Mouse (Mus musculus): ENCODE measurements around the gene Ltbp3. TPM values are rescaled to one million over a fixed set of nuclear protein-coding genes. Genes with fewer than 3 reads are reported as not detected.

Gene Ltbp3
- 10 to 100 TPM; 45.7 to 49.6 TPM for total RNA-seq (2021)
- long read RNA-seq, experiment 1, partial matches to known transcripts = 5 of 7 reads
- long read RNA-seq, experiment 1, other reads (novel, unspliced or antisense) = 2 of 7 reads
- long read RNA-seq, experiment 2, partial matches to known transcripts = 6 of 11 reads
- long read RNA-seq, experiment 2, other reads (novel, unspliced or antisense) = 4 of 11 reads

DNA sequence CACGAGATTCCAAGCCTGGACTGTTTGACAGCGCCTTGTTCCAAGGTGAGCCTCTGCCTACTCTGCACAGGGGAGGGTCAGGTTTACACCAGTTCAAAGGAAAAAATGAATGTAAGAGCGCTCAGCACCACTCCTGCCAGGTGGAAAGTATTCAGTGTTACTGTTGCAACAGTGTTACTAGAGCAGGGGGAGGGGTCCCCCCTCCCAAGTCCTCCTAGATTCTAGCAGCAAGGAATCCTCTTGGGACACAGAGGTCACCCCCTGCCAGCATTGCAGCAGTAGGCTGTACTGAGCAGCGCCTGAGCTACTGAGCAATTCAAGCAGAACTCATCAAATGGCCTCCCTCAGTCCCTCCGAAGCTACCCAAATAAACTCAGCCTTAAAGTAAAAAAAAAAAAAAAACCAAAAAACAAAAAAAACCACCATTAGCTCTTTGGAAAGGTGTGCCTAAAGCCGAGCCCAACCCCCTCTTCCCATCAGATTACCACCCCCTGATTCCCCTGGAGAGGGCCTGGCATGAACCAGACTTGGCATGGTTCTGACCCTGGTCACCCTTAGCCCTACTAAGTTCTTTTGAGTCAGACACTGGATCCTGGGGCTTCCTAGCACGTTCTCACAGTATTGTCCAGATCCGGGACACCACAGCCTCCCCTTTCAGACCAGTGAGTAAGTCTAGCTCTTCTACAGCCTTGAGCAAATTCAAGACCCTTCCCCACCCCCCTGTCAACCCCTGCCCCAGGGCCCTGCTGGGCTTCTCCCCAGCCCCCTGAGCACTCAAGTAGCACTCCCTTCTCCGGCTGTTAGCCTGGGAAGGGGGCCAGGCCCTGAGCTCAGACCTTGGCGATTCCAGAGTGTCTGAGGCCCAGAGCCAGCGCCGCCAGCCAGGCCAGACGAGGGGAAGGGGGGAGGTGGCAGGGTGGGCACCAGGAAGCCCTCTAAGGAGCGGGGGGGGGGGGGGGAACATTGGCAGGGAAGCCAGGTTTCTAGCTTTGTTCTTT lies at the start of gene Ltbp3:
Gene Ltbp3 (plus strand): TSS at position 585 of the 998 bp plus-strand sequence.
- peak; percentile 83 for DNase-seq

DNA sequence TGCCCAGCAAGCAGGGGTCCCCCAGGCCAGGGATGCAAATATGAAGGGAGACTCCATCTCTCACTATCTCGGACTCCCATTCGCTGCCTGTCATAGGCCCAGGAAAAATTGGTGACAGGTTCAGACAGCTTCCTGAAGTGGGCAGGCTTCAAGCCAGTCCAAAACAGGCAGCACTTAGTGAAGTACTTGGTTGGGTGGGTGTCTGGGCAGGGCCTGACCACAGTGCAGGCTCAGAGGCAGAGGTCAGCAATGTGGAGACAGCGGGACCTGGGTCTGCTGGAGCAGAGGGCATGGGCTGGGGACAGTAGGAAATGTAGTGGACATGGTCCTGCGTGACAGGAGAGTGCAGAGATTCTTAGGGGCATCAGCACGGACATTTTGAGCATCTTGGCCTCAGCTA lies 49.1 kb upstream of the Ltbp3 start:
- DNase-seq = no peak

DNA sequence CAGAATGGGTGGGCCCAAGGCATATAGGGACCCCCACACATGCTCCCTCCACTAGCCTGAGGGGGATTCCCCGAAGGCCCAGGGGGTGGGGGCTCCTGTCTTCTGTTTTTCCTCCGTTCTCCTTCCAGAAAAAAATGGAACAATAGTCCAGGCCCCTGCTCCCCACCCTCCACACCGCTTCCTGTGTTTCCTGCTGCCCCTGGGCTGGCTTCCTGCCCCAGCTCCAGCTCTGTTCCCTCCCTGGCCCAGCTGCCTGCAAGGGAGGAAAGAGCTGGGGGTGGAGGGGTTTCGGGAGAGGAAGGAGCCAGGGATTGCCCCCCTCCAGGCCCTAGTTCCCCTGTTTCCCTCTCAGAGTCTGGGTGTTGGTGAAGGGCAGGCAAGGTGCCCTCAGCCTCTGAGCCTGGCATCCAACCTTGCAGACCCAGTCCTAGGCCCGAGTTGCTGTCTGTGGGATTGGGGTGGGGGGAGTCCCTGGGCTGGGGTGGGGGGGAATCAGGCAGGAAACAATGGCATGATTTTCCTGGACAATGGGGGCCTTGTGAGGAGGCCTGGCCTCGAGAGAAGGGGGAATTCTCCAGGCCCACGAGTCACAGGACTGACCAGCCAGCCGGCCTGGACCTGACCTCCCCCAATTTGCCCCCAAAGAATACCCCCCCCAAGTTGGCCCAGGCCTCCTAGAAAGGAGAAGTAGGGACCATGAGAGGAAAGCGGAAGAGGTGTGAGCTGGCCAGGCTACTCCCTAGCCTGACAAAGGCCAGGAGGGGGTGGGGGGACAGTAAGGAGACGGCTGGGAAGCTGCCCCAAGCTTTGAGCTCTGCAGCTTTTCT lies 48.4 kb upstream of the Ltbp3 start:
- DNase-seq = peak; percentile 75

DNA sequence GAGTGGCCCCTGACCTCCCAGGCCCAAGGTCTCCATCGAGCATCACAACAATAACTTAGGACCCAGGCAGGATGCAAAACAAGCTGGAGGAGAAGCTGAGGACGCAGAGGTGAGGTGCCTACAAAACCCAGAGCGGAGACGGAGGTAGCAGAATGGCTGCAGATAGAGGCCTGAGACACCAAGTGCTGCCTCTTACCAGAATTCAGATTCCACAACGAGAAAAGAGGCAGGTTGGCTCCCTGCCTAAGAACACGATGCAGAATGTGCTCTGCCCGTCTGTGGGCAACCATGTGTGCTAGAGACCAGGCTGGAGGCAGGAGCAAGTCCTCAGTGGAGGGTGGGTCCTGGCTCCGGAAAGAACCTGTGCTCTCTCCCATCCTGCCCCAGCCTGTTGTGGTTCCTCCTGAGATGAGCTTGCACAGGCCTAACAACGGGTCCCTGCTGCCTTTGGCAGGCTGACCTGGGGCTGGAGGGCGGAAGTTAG lies 47.7 kb upstream of the Ltbp3 start:
- no peak for DNase-seq

DNA sequence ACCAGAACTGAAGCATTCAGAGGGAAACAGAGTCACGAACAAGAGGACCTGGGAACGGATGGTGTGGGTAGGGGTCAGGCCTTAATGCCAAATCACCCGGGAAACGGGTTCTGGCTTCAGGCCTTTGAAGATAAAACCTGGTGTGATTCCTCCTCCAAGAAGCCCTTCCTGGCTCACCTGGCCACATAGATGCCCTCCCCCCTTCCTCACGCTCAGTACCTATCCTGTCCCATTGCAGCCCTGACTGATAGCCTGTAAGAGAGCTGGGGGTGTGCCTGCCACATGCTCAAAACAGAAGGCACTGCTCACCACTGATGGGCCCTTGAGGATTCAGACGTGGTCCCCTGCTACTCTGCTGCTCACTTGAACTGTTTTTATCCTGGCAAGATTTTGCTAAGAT lies 46.9 kb upstream of the Ltbp3 start:
- no peak for DNase-seq

DNA sequence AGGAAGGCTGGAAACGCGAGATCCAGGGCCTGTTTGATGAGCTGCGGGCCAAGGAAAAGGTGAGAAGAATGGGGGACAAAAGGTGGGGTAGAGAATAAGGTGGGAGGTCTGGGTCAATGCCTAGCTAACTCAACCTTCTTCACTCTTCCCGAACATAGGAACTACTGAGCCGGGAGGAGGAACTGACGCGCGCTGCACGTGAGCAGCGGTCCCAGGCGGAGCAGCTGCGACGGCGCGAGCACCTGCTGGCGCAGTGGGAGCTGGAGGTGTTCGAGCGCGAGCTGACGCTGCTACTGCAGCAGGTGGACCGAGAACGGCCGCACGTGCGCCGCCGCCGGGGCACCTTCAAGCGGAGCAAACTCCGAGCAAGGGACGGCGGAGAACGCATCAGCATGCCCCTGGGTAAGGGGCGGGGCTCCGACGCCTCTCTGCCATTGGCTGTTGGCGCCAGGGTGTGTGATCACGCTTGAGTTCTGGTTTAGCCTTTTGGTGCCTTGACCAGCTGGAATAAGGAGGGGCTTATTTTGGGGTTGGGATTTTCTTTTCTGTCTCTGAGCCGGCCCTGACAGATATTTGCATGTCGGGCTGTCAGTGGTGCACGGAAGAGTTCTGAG lies 44.7 kb upstream of the Ltbp3 start:
- DNase-seq = no peak

DNA sequence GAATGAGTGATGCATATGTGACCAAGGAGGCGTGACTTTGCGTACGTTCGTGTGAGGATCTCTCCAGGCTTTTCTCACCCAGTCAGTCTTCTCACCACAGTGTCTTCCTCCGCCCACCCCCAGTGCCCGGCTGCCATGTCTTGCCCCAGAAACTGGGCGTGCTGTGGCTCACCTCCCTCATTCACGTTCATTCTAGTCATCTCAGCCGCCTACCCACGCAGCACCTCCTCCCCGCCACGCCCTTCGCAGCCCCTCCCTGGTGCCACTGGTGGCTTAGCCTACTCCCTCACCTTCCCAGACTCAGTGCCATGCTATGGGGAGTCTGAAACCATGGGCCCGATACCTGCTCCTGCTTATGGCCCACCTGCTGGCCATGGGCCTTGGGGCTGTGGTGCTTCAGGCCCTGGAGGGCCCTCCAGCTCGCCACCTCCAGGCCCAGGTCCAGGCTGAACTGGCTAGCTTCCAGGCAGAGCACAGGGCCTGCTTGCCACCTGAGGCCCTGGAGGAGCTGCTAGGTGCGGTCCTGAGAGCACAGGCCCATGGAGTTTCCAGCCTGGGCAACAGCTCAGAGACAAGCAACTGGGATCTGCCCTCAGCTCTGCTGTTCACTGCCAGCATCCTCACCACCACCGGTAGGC lies 36.4 kb upstream of the Ltbp3 start, which contains the start of gene Kcnk7:
Gene Kcnk7 (plus strand): TSS at position 205 of the 638 bp plus-strand sequence.
- no peak for DNase-seq

DNA sequence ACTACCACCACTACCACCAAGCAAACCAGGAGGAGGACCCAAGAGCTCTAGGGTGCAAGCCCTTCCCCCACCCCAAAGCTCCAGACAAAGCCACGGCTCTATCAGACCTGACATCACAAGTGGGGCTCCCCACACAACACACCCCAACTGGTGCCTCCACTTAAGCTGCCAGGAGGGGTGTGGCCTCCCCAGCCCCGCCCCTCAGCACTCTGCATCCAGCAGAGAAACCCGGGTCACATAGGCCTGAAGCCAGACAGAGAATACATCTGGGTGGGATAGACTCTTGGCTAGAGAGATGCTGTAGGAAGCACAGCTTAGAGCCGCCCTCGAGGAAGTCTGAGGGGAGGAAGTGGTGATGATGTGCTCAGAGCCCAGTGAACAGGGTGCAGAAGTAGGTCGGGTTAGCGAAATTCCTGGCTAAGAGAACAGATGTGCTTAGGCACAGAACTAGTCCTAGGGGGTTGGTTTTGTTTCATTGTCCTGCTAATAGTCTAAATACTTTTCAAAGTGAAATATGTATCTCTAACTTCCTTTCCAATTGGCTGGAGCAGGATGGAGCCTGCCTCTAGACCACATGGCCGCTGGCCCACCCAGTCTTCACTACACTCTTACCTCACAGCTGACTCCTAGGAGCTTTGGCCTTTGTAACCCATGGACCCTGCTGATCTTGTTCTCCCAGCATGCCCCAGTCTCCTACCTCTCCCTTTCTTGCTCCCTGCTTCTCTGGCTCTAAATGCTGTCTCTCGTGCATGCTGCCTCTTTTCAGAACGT lies 35.7 kb upstream of the Ltbp3 start:
- no peak for DNase-seq

DNA sequence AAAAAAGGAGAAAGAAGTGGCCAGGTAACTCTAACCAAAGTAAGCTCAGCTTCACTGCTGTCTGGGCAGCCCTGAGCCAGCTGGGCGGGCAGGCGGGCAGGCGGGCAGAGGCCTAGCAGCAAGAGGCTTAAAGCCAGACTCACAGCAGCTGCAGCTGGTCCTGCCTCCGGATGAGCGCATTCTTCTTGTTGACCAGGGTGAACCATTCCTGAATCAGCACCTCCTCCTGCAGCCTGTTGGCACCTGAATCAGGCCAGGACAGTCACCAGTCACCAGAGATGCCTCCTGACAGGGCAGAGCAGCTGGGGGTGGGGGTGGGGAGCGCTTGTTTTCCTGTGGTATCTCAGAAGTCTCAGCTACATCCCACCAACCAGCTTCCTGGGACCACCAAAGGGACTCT lies 30.6 kb upstream of the Ltbp3 start:
- no peak for DNase-seq

DNA sequence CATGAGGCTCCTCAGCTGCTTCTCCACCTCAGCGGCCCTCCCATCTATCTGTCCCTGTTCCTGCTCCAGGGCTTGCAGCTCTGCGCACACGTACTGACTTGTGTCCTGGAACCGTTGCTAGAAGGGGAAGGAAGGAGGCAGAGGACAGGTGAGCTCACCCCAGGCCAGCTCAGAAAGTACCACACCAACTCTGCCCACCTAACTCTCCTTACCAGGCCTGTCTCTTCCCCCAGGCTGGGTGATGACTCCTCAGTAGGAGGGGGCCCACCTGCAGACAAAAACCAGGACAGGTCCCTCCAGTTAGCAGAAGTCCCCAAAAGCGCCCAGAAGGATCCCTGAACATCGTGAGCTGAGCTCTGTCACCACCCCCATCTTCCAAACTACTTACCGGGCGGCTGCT lies 30.1 kb upstream of the Ltbp3 start:
- no peak for DNase-seq

DNA sequence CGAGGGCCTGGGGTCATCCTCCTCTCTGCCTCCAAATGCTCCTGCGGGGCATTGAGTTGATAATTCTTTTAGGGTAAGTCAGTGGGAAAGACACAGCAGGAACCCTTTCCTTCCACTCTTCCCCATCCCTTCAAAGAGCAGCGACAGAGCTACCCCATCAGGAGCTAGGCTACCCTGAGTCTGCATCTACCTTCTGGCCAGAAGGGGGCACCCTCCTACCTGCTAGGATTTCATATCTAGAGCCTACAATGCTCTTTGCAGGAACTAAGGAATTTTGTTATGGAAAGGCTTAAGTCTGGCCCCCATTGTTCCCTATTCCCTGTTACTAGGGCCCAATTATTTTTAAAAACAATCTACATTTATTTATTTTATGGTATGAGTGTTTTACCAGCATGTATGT lies 29.5 kb upstream of the Ltbp3 start:
- DNase-seq = no peak

DNA sequence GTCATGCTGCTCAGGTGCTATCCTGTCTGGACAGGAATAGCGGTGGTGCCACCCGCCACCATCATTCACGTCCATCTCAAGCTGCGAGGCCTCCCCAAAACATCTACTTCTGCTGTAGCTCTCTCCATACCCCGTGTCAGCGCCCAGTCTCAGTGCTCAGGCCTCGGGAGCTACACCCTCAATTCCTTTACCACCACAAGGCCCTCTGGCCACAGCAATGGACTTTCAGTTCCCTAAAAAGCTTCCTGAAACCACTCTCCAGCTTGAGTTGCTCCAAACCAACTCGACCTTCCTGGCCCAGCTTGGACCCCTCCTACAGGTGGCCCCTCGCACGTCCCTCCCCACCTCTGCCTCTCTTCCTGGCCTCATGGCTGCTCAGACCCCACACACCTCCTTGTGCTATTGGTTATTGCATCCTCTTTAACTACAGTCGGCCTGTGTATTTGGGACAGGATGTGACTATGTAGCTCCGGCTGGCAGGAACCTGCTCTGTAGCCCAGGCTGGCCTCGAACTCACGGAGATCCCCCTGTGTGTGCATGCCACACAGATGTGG lies 28.7 kb upstream of the Ltbp3 start:
- no peak for DNase-seq

DNA sequence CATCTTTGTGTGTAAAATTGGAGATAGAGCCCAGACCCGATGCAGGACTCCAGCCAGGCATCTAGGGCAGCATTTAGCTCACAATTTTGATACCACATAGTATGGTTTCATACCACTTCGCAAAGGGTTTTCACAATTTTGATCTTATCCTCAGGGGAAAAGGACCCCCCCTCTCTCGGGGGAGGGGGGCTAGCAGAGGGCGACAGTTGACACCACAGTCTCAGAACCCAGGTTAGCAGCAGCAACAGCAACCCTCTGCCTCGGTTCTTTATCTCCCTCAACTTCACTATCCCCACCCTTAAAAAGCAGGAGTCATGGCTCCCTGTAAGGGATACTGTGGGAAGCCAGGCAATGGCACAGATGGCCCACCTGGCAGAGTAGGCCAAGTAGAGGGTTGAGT lies 27.4 kb upstream of the Ltbp3 start:
- DNase-seq = no peak

DNA sequence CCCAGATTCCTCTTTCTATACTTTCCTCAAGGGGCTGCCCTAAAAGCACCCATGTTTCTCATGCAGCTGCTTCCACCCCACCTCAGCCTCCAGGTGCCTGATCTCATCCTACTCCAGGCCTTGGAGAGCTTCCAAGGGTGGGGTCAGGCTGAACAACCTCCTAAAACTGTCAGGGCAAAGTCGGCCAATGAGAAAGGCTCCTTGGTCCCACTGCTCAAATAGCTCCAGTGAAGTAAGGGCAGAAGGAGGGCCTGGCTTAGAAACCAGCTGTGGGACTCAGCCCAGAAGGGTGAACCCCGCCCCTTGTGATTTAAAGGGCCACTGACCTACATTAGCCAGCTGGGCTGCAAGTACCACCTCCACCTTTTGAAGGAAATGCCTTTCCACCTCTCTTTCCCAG lies 27.0 kb upstream of the Ltbp3 start:
- peak; percentile 85 for DNase-seq

DNA sequence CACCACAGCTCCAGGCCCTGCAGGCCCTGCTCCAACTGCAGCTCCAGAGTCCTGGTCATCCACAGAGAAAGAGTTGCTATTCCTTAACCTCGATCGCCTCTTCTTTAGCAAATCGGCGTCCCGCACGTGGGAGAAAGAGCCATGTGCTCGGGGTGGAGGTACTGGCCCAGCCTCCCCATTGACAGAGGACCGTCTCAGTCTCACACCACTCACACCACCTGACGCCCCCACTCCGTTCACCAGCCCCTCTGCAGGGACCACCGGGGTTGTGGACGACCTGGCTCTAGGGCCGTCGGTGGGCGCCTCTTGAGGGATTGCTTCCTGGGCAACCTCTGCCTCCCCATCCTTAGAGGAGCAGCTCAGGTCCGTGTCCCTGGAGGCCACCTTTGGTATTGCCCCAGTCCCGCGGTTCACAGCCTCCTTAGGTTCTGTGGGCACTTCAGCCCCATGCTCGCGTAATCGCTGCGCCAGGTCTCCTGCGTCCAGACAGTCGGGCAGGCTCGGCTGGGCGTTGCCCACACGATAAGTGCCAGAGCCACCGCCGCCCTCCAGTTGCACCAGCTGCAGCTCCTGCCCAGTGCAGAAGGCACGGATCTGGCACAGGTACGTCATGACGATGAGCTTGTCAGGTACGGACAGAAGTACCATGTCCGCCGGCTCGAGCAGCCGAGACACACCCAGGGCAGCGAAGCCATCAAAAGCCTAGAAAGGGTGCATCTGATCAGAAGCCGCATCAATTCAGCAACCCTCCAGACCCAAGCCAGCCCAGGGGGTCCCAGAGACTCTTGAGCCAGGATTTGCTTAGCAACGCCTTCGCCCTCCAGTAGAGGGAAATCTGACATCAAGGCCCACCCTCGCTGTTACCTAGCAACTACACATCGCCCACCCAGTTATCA lies 24.7 kb upstream of the Ltbp3 start:
- no peak for DNase-seq

DNA sequence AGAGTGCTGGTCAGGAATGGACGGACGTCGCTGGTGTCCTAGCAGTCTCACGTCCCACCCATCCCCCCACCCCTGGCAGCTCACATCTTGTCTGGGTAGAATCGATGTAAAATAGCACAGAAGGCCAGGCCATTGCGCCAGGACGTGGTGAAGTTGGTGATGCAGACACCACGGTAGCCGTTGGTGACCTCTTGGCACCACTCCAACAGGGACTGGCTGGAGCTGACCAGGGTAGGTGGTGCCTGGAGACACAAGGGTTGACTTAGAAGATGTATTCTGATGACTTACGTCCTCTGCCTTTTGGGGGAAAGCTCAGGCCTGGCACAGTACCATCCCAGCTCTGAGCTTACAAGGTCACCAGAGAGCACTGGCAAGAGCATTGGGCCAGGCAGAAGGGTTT lies 23.7 kb upstream of the Ltbp3 start:
- no peak for DNase-seq

DNA sequence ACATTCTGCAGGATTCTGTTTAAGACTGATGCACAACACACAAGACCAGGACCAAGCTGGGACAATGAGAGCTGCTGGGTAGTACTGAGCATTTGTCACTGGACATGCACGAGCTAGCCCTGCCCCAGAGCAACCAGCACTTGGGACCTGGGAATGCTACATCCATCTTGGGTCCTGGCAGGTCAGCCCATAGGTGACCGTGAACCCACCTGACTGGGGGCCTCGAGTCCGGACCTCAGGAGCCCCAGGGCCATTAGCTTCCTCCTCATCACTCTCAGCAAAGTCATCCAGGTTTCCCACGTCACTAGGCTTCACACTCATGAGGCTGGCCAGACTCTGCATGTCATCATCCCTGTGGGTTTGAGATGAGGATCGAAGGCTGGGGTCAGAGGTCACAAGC lies 19.5 kb upstream of the Ltbp3 start:
- no peak for DNase-seq

DNA sequence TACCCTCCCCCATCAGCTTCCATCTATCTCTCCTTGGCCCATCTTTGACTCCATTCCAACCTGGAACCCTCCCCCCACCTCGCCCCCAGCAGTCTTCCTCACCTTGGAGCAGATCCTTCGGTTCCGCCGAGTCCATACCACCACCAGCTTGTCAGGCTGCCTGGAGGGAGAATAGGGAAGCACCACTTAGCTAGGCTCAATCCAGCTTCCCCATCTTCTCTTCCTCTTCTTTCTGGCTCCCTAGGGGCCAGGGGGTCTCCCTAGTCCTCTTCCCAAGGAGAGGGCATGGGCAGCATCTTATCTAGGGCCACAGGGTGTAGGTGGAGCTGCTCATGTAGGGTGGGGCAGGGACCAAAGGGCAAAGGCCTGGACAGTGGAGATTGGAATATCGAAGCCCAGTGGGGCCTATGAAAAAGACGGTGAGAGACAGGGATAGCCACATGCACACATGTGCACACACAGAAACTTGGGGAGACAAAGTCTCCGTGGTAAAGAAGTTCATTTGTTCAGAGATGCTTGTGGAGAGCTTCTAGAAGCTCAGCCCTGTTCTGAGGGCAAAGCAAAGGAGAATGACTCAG lies 17.8 kb upstream of the Ltbp3 start:
- DNase-seq = no peak

Data from gastrocnemius, postnatal 25 days (tissue).